14 mouse cellular contexts compared by ENCODE assay signal in the genomic region with DNA sequence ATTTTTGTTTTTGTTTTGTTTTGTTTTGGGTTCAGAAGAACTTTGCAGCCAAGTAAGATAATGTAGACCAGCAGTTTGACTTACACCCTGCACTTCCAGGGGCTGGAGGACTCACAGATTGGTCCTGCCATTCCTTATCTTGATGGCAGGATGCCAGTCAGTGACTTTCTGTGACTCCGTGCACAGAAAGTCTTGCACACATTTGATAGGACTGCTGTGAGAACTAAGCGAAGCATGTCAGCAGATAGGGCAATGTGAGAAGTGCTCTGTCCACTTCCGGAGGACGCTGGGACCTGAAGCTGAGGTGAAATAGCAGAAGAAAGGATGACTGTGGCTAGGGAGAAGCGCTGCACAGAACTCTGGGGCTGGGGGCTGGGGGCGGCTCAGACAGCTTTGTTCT. TPM values are rescaled to one million over a fixed set of nuclear protein-coding genes. Genes with fewer than 3 reads are reported as not detected.
A peak's percentile ranks its signal among the peaks of the same experiment; 100 is the strongest.
DNase-seq lines count a peak whose midpoint lies in the region; ATAC-seq and TF ChIP-seq lines count a peak whose summit lies in the region.
"Had no signal": no experiment of that assay in that cellular context is flagged by ENCODE, and none has a peak within 500 bp of the region (broad histone marks: within the 10 kb centered on the region; RNA-seq: fewer than 3 reads in every experiment).

No protein-coding gene starts in this region.

- no peak for ATAC-seq in kidney, postnatal 0 days (replicated peaks; ENCODE audit: low FRiP score, low read depth)
- ATAC-seq in common myeloid progenitor, adult 5-6 weeks (replicated peaks; ENCODE audit: low read depth, poor library complexity, severe bottlenecking): peak; percentile 55; the same call in 1 of the 2 replicates
- peak; percentile 89 for ATAC-seq in megakaryocyte progenitor cell, adult 5-6 weeks (replicated peaks; ENCODE audit: poor library complexity)
- no peak for ATAC-seq in forebrain, embryonic 12.5 days (ENCODE audit: low FRiP score)
- ATAC-seq: intestine, embryonic 15.5 days had no signal

- H3K4me1 ChIP-seq in kidney, postnatal 0 days (replicated peaks; ENCODE audit: insufficient read depth, low read length): peaks cover 2% of the 10 kb centered on the region; the same call in 1 of the 2 replicates
- peaks cover 24% of the 10 kb centered on the region for H3K4me1 ChIP-seq in forebrain, embryonic 12.5 days

- no peaks in the 10 kb centered on the region for H3K9me3 ChIP-seq in kidney, postnatal 0 days (replicated peaks; ENCODE audit: low read length)
- H3K9me3 ChIP-seq in forebrain, embryonic 12.5 days: no peaks in the 10 kb centered on the region
- H3K9me3 ChIP-seq: intestine, embryonic 15.5 days; stomach, embryonic 15.5 days had no signal

- H3K4me2 ChIP-seq in kidney, postnatal 0 days (ENCODE audit: low read length): no peak overlapping the region
- H3K4me2 ChIP-seq in forebrain, embryonic 12.5 days: no peak overlapping the region
- H3K4me2 ChIP-seq: intestine, embryonic 15.5 days; stomach, embryonic 15.5 days had no signal

- H3K27me3 ChIP-seq in kidney, postnatal 0 days (ENCODE audit: insufficient read depth, low read length): no peaks in the 10 kb centered on the region
- H3K27me3 ChIP-seq in forebrain, embryonic 12.5 days: no peaks in the 10 kb centered on the region
- H3K27me3 ChIP-seq: CH12.LX; intestine, embryonic 15.5 days; stomach, embryonic 15.5 days had no signal

- no peak overlapping the region for H3K9ac ChIP-seq in kidney, postnatal 0 days (ENCODE audit: low read depth, low read length)
- H3K9ac ChIP-seq in forebrain, embryonic 12.5 days: no peak overlapping the region
- H3K9ac ChIP-seq: intestine, embryonic 15.5 days; stomach, embryonic 15.5 days had no signal

- DNase-seq in kidney, postnatal 0 days (ENCODE audit: low spot score): peak; percentile 18
- no peak for DNase-seq in kidney, postnatal 10 days
- peak; percentile 33 to 38 for DNase-seq in heart, postnatal 10 days
- no peak for DNase-seq in cerebellum, adult 18-20 months
- DNase-seq: lung, postnatal 10 days; right cerebral cortex, postnatal 14 days; thymus, postnatal 36 days had no signal

- intact Hi-C loops in heart, postnatal 10 days (cut with DNase I): no loop called here

- no peak for TF ChIP-seq CTCF in kidney, postnatal 0 days (IDR thresholded peaks at IDR 0.05; ENCODE audit: low read depth)

- H3K36me3 ChIP-seq in kidney, postnatal 0 days (ENCODE audit: insufficient read depth, low read length): no peaks in the 10 kb centered on the region
- peaks cover 36% of the 10 kb centered on the region for H3K36me3 ChIP-seq in forebrain, embryonic 12.5 days (replicated peaks)

- H3K27ac ChIP-seq in kidney, postnatal 0 days: no peak overlapping the region
- H3K27ac ChIP-seq in forebrain, embryonic 12.5 days: no peak overlapping the region
- H3K27ac ChIP-seq: intestine, embryonic 15.5 days; stomach, embryonic 15.5 days had no signal

- WGBS in kidney, postnatal 0 days: 59% methylated on average over 6 of the region's 6 CpGs
- 93% methylated on average over 6 of the region's 6 CpGs for WGBS in forebrain, embryonic 12.5 days

- H3K4me3 ChIP-seq in kidney, postnatal 0 days (replicated peaks; ENCODE audit: low read depth, low read length): no peak overlapping the region
- H3K4me3 ChIP-seq in forebrain, embryonic 12.5 days (replicated peaks): no peak overlapping the region
- H3K4me3 ChIP-seq: erythroblast, embryonic 14.5 days; intestine, embryonic 15.5 days; stomach, embryonic 15.5 days had no signal

RNA-seq across cellular contexts. Expression of a gene that starts 5.7 kb away (rescaled TPM):
- 88.4 and 104 TPM in 2 replicates for polyA plus RNA-seq in kidney, postnatal 0 days (2015; fragmentation: Nextera tagmentation; extraction: Ambion mirVana)
- total RNA-seq in common myeloid progenitor, adult 5-6 weeks (2017): 107 and 156 TPM in 2 replicates
- 10 to 100 TPM; 22.5 to 26.8 TPM for total RNA-seq in heart, postnatal 10 days (2021)
- 171 and 186 TPM in 2 replicates for total RNA-seq in megakaryocyte progenitor cell, adult 5-6 weeks (2015)
- total RNA-seq in megakaryocyte progenitor cell, adult 5-6 weeks (2017): 124 and 138 TPM in 2 replicates
- polyA plus RNA-seq in forebrain, embryonic 12.5 days (2016; fragmentation: Nextera tagmentation; extraction: Ambion mirVana): 137 and 141 TPM in 2 replicates

Comparison
In these comparisons a context has a peak if more than half of its experiments do, and no peak if none do; other contexts are left out.
1. DNase-seq: peak in kidney, postnatal 0 days (single experiment) and heart, postnatal 10 days (2 of 2); none in kidney, postnatal 10 days (single experiment) and cerebellum, adult 18-20 months (0 of 2).
2. ATAC-seq: peak in common myeloid progenitor, adult 5-6 weeks (single experiment) and megakaryocyte progenitor cell, adult 5-6 weeks (single experiment); none in kidney, postnatal 0 days (single experiment) and forebrain, embryonic 12.5 days (single experiment).